Mouse (Mus musculus) heart, adult 2 months (tissue): ENCODE data around the gene Abhd6.

ENCODE experiments used
- CTCF ChIP-seq: fragments of 200-600 bp; IDR thresholded peaks from 2 replicates; pipeline ENCODE4 v1.8.1; 2022; ENCODE audit warnings: antibody characterized with exemption, mild to moderate bottlenecking, moderate library complexity
- EP300 ChIP-seq: fragments of 200-500 bp; IDR thresholded peaks from 2 replicates; pipeline ENCODE4 v1.6.1; 2011; ENCODE audit warnings: low read depth, low read length, control low read depth; ENCODE audit not compliant: insufficient read depth
- POLR2A ChIP-seq: fragments of 200-500 bp; IDR thresholded peaks from 2 replicates; pipeline ENCODE4 v1.6.1; 2011; ENCODE audit warnings: mild to moderate bottlenecking, low read depth, low read length, control low read depth; ENCODE audit not compliant: insufficient read depth

DNA sequence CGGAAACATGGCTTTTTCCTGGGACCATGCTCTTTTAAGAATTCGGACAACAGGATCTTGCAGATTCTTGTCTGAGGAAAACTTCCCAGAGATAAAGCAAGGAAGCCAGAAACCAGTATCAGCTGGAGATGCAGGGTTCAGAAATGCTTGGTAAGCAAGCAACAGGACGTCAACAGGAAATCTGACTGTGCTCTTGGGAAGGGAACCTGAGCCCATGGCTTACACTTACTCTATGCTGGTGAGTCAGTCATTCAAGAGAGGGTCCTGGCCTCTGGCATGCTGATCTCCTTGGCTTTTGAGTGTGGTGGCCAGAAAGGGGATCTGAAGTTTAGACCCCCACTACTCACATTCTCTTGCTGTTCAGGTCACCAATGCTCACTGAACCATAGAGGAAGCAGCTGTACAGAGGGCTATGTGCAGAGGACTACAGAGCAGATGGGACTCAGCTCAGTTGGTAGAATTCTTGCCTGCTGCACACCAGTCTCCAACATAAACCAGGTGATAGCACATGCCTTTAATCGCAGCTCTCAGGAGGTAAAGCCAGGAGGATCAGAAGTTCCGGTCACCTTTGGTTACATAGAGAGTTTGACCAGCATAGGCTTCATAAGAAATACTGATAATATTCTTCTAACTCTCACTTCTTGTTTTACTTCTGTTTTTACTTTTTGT, 11.5 kb upstream of the Abhd6 start:
- TF ChIP-seq CTCF (no peak), EP300 (no peak), POLR2A (no peak)
